Mouse (Mus musculus): ENCODE results near the gene Gm43517. TPM values are rescaled to one million over a fixed set of nuclear protein-coding genes. Genes with fewer than 3 reads are reported as not detected.

The Gm43517 gene
- polyA plus RNA-seq, 1 experiment from 2014 or later: not detected

GRCm38 (mm10) chr12:49394836-49395235 is 9.9 kb downstream of the Gm43517 start:
- Histone ChIP-seq H3K36me3 (replicated peaks; ENCODE audit: insufficient read depth, low read length) (no peaks in the 10 kb centered on the region), H3K27ac (ENCODE audit: low read depth) (no peak overlapping the region), H3K4me2 (ENCODE audit: low read depth, low read length) (no peak overlapping the region), H3K4me3 (ENCODE audit: low read depth, low read length) (no peak overlapping the region), H3K27me3 (ENCODE audit: insufficient read depth, low read length) (peaks cover 65% of the 10 kb centered on the region), H3K9me3 (ENCODE audit: low read length) (no peaks in the 10 kb centered on the region), H3K4me1 (ENCODE audit: insufficient read depth) (no peaks in the 10 kb centered on the region), H3K9ac (replicated peaks) (no peak overlapping the region)
- ATAC-seq (no peak), DNase-seq (no peak)
- no peak for TF ChIP-seq CTCF (IDR thresholded peaks at IDR 0.05; ENCODE audit: low read depth)
- no peak for TF ChIP-seq EP300 (IDR thresholded peaks at IDR 0.05; ENCODE audit: low read depth)
- WGBS (ENCODE audit: insufficient replicate concordance): 3% methylated on average over 17 of the region's 17 CpGs

- DNase-seq: no peak
- 18% methylated on average over 2 of the region's 2 CpGs for WGBS (ENCODE audit: insufficient replicate concordance)
These were observed 11.0 kb downstream of the Gm43517 start for GRCm38 (mm10) chr12:49395969-49396368.

GRCm38 (mm10) chr12:49396776-49397175 is 11.8 kb downstream of the Gm43517 start:
- DNase-seq (no peak), ATAC-seq (no peak)
- H3K9ac ChIP-seq (replicated peaks): no peak overlapping the region
- H3K4me3 ChIP-seq (ENCODE audit: low read depth, low read length): no peak overlapping the region
- peaks cover 65% of the 10 kb centered on the region for H3K27me3 ChIP-seq (ENCODE audit: insufficient read depth, low read length)
- H3K4me1 ChIP-seq (ENCODE audit: insufficient read depth): no peaks in the 10 kb centered on the region
- TF ChIP-seq EP300 (IDR thresholded peaks at IDR 0.05; ENCODE audit: low read depth) (no peak), CTCF (IDR thresholded peaks at IDR 0.05; ENCODE audit: low read depth) (no peak)
- 23% methylated on average over 1 of the region's 1 CpGs for WGBS (ENCODE audit: insufficient replicate concordance)
- no peak overlapping the region for H3K4me2 ChIP-seq (ENCODE audit: low read depth, low read length)
- no peaks in the 10 kb centered on the region for H3K9me3 ChIP-seq (ENCODE audit: low read length)
- no peaks in the 10 kb centered on the region for H3K36me3 ChIP-seq (replicated peaks; ENCODE audit: insufficient read depth, low read length)
- no peak overlapping the region for H3K27ac ChIP-seq (ENCODE audit: low read depth)

More at GRCm38 (mm10) chr12:49395969-49396368, 11.0 kb downstream of the Gm43517 start:
- H3K9me3 ChIP-seq (ENCODE audit: low read length): no peaks in the 10 kb centered on the region
- H3K36me3 ChIP-seq (replicated peaks; ENCODE audit: insufficient read depth, low read length): no peaks in the 10 kb centered on the region
- H3K4me3 ChIP-seq (ENCODE audit: low read depth, low read length): no peak overlapping the region
- no peak overlapping the region for H3K9ac ChIP-seq (replicated peaks)
- H3K27me3 ChIP-seq (ENCODE audit: insufficient read depth, low read length): peaks cover 65% of the 10 kb centered on the region
- TF ChIP-seq EP300 (IDR thresholded peaks at IDR 0.05; ENCODE audit: low read depth): no peak
- TF ChIP-seq CTCF (IDR thresholded peaks at IDR 0.05; ENCODE audit: low read depth): no peak
- no peak for ATAC-seq
- H3K4me2 ChIP-seq (ENCODE audit: low read depth, low read length): no peak overlapping the region
- H3K27ac ChIP-seq (ENCODE audit: low read depth): no peak overlapping the region
- H3K4me1 ChIP-seq (ENCODE audit: insufficient read depth): no peaks in the 10 kb centered on the region

GRCm38 (mm10) chr12:49397443-49398162 is 12.6 kb downstream of the Gm43517 start:
- TF ChIP-seq CTCF (IDR thresholded peaks at IDR 0.05; ENCODE audit: low read depth) (no peak), EP300 (IDR thresholded peaks at IDR 0.05; ENCODE audit: low read depth) (no peak)
- no peak overlapping the region for H3K4me3 ChIP-seq (ENCODE audit: low read depth, low read length)
- no peaks in the 10 kb centered on the region for H3K36me3 ChIP-seq (replicated peaks; ENCODE audit: insufficient read depth, low read length)
- no peaks in the 10 kb centered on the region for H3K4me1 ChIP-seq (ENCODE audit: insufficient read depth)
- H3K4me2 ChIP-seq (ENCODE audit: low read depth, low read length): no peak overlapping the region
- 15% methylated on average over 4 of the region's 4 CpGs for WGBS (ENCODE audit: insufficient replicate concordance)
- no peak for DNase-seq
- H3K9me3 ChIP-seq (ENCODE audit: low read length): no peaks in the 10 kb centered on the region
- peaks cover 59% of the 10 kb centered on the region for H3K27me3 ChIP-seq (ENCODE audit: insufficient read depth, low read length)
- H3K27ac ChIP-seq (ENCODE audit: low read depth): no peak overlapping the region
- ATAC-seq: no peak
- no peak overlapping the region for H3K9ac ChIP-seq (replicated peaks)

GRCm38 (mm10) chr12:49398163-49398540 is 13.2 kb downstream of the Gm43517 start:
- Histone ChIP-seq H3K36me3 (replicated peaks; ENCODE audit: insufficient read depth, low read length) (no peaks in the 10 kb centered on the region), H3K4me2 (ENCODE audit: low read depth, low read length) (no peak overlapping the region), H3K9me3 (ENCODE audit: low read length) (no peaks in the 10 kb centered on the region), H3K27ac (ENCODE audit: low read depth) (no peak overlapping the region), H3K27me3 (ENCODE audit: insufficient read depth, low read length) (peaks cover 54% of the 10 kb centered on the region), H3K9ac (replicated peaks) (no peak overlapping the region), H3K4me3 (ENCODE audit: low read depth, low read length) (no peak overlapping the region), H3K4me1 (ENCODE audit: insufficient read depth) (no peaks in the 10 kb centered on the region)
- DNase-seq (no peak), ATAC-seq (no peak)
- TF ChIP-seq EP300 (IDR thresholded peaks at IDR 0.05; ENCODE audit: low read depth) (no peak), CTCF (IDR thresholded peaks at IDR 0.05; ENCODE audit: low read depth) (no peak)

GRCm38 (mm10) chr12:49398636-49399035 is 13.7 kb downstream of the Gm43517 start:
- no peak overlapping the region for H3K4me3 ChIP-seq (ENCODE audit: low read depth, low read length)
- no peak for DNase-seq
- no peaks in the 10 kb centered on the region for H3K9me3 ChIP-seq (ENCODE audit: low read length)
- no peak for ATAC-seq
- H3K4me2 ChIP-seq (ENCODE audit: low read depth, low read length): no peak overlapping the region
- no peak for TF ChIP-seq CTCF (IDR thresholded peaks at IDR 0.05; ENCODE audit: low read depth)
- 18% methylated on average over 3 of the region's 3 CpGs for WGBS (ENCODE audit: insufficient replicate concordance)
- H3K27me3 ChIP-seq (ENCODE audit: insufficient read depth, low read length): peaks cover 54% of the 10 kb centered on the region
- H3K36me3 ChIP-seq (replicated peaks; ENCODE audit: insufficient read depth, low read length): no peaks in the 10 kb centered on the region
- H3K4me1 ChIP-seq (ENCODE audit: insufficient read depth): no peaks in the 10 kb centered on the region
- no peak overlapping the region for H3K27ac ChIP-seq (ENCODE audit: low read depth)
- H3K9ac ChIP-seq (replicated peaks): no peak overlapping the region

All from liver, postnatal 0 days (tissue).